Mouse (Mus musculus): Measurements from ENCODE around the gene Cryba4.

DNA sequence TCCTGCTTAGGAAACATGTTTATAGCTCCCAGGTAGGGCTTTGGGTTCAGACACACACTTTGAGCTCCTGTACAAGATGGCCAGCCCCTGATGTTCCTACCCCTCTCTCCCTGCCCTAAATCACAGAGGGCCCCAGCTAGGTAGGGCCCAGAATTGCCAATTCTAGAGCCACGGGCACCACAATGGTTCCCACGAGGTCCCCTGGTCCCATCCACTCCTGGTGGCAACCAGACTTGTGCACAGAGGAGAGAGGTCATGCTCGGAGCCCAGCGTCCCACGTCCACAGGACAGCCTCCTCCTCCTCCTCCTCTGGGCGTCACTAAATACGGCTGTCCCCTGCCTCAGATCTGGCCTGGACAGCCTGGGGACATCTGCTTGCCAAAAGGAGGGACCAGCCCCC lies 36.0 kb downstream of the Cryba4 start:
- TF ChIP-seq EP300 (IDR thresholded peaks at IDR 0.05) = no peak
- no peak for TF ChIP-seq CTCF (IDR thresholded peaks at IDR 0.05)

All from lung, postnatal 0 days (tissue).